Mouse (Mus musculus): ENCODE data around the gene Cdca7l.
"Not testable (repeated sequence)": the region's sequence is repeated elsewhere in the genome, so short reads cannot be mapped to it uniquely, and the experiment has no call there.

Cdca7l gene

GRCm38 (mm10) chr12:117862655-117863054 is 58.6 kb downstream of the Cdca7l start:
- DNase-seq (ENCODE audit: low spot score): no peak

DNA sequence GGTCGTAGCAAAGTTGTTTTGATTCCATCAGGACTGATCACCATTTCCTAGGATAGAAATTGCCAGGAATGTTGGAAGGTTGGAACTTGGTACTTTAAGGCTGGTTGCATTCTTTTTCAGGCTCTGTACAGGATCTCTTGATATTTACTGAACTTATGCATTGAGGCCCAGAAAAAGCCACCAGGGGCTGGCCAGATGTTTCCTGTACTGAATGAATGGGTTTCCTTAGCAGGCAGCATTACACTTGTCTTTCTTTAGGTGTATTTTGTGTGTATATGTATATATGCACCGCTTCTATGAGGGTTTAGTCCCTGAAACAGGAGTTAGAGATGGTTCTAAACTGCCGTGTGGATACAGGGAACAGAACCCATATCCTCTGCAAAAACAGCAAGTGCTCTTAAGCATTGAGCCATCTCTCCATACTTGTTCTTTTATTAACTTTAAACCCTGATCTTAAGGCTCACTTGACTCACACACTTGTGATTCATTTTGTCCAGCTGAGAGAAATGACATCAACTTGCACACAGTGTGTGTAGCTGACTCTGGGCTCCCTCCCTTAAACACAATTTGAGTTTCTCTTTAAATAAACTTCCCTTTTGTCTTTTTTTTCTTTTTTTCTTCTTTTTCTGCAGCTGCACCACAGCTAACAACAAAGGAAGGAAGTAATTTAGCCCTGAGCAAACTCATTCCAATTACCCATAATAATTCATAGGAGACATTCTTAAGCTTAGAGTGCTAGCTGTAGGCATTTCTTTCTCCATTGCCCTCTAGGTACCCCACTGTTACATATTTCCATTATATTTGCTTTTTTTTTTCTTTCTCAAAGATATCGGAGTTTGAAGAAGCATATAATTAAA is 63.8 kb downstream of the Cdca7l start:
- DNase-seq (ENCODE audit: low spot score): no peak

DNA sequence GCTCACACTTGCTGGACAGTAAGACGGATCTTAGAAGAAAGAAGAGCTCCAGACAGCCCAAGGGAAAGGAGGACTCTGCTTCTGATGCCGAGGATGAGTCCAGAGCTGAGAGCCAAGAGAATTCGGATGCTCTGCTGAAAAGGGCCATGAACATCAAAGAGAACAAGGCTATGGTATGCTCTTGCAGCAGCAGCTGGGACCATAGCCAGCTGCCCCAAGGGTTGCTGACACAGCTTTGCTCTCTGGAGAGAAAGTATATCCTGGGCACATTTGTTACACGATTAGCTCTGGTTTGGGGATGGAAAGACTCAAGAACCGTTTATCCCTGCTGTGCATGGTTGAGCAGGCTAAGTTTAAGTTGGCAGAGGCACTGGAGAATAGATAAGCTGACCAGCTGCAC is 68.2 kb downstream of the Cdca7l start:
- DNase-seq (ENCODE audit: low spot score): no peak

- DNase-seq (ENCODE audit: low spot score): no peak
These were observed 74.3 kb downstream of the Cdca7l start for GRCm38 (mm10) chr12:117878341-117878740.

DNA sequence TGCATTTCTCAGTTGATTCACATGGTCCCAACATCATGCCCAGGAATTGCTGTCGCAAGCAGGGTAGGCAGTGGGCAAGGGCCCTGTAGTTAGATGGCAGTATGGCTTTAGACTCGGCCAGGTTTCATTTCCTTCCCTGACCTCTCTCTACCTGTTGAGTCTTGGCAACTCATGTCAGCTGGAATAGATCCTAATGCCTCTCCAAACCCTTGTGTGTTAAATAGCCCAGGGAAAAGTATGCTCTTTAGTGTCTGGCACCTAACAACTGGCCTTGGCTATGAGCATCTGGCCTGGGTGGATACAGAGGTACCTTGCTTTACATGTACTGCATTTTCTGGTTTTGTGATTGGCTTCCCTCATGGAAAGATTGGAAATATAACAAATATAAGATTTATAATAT is 80.5 kb downstream of the Cdca7l start:
- no peak for DNase-seq (ENCODE audit: low spot score)

GRCm38 (mm10) chr12:117887422-117887821 is 83.3 kb downstream of the Cdca7l start:
- no peak for DNase-seq (ENCODE audit: low spot score)

DNA sequence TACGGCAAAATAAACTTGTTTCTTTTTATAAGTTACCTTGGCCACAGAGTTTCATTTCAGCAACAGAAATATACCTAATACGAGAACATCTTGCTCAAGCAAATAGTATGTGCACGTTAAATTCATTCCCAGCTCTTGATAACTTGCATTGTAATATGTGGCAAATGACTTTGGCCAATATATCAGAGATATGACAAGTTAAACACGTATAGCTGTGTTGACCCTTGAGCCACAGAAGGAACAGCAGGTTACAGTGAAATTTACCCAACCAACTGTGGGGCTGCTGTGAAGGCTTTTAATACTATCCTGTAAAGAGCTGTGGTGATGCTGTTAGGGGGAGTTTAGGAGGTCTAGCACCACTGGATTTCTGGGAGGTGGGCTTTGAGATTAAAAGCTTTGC is 96.7 kb downstream of the Cdca7l start:
- DNase-seq (ENCODE audit: low spot score): not testable (repeated sequence)

GRCm38 (mm10) chr12:117901352-117901751 is 97.3 kb downstream of the Cdca7l start:
- not testable (repeated sequence) for DNase-seq (ENCODE audit: low spot score)

- no peak for DNase-seq (ENCODE audit: low spot score)
These were observed 99.6 kb downstream of the Cdca7l start for GRCm38 (mm10) chr12:117903671-117904070.

- not testable (repeated sequence) for DNase-seq (ENCODE audit: low spot score)
These were observed 101.2 kb downstream of the Cdca7l start for GRCm38 (mm10) chr12:117905232-117905840.

DNA sequence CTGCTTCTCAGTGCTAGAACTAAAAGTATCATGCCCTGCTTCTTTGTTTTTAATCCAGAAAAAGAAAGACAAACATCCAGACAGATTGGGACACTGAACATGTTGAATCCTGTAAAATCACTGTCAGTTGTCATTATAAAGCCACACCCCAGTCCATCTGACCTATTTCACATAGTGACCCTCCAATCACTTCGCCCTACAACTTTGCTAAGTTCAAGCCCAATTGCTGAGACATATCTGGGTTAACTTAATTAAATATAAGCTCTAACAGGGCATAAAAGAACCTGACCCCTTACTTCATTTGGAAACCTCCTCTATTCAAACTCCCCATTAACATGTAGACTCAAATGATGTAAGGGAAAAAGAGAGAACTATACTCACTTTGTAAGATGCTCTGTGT is 107.3 kb downstream of the Cdca7l start:
- DNase-seq (ENCODE audit: low spot score): no peak

DNA sequence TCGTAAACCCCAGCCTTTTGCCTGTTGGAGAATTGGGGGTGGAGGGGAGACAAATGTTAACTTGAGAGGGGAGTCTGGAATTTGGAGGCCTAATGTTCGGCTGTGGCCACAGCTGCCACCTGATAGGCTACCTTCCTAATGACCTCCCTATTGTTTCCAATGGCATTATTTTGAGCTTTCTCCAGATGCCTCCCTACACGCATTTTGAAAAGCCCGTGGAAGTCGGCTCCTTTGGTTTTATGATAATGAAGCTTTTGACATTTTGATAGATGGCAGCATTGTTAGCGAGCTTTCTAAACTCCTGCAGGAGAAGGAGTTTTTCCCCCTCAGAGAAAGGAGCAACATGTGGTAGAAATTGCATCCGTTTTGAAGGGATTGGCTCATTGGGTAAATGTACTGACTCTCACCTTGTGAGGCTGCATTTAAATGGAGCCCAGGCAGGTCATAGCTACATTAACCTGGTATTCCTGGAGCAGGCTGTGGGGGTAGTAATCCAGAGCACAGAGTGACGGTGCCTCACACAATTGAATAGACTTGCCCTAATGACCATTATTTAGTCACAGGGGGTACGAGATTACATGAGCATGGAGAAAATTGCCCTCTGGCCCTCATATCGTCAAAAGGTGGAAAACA is 110.6 kb downstream of the Cdca7l start:
- DNase-seq (ENCODE audit: low spot score): no peak

DNA sequence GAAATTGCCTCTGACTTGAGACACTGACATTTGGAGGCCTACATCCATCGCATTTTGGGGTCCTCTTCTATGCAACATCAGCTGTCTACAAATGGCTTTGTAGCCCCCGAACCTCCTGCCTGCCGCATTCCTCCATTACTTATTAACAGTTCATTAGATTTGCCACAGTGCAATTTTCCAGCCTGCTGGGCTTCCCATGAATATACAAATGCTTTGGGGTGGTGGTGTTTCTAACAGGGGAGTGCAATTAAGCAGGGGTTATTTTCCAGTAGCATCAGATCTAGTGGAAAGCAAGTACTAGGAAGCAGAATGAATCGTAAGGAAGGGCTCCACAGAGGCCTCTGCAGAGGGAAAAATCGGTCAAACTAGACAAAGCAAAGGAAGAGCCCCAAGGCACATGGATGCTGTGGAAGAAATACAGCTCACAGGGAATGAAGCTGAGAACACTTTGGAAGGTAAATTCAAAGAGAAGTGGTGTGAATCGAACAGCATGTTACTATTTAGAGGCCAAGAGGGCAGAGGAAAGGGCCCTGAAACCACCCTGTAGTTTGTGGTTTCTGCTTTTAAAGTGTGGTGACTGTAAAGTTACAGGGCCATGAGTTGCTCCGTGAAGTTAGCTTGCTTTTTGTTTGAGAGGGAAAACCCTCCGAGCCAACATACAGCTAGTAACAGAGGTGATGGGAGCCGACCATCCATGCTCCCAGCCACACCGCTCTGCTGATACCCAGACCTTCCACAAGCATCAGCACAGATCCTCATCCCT is 111.9 kb downstream of the Cdca7l start:
- no peak for DNase-seq (ENCODE audit: low spot score)

Data from yolk sac, embryonic 10.5 days (tissue).